Mouse (Mus musculus) kidney, adult 2 months (tissue): ENCODE results near the gene Hoxa4. TPM values are rescaled to one million over a fixed set of nuclear protein-coding genes. Genes with fewer than 3 reads are reported as not detected.

ENCODE experiments used
- DNase-seq: peaks from one replicate; pipeline ENCODE4 v3.0.0; 2021
- H3K27ac ChIP-seq: fragments of 200-500 bp; 2 replicates; pipeline ENCODE4 v1.5.1; 2012; ENCODE audit warnings: low read depth, low read length, control low read depth, inconsistent platforms; ENCODE audit not compliant: insufficient read depth
- H3K27me3 ChIP-seq: fragments of 200-500 bp; replicated peaks from 2 replicates; pipeline ENCODE4 v1.6.1; 2012; ENCODE audit warnings: mild to moderate bottlenecking, moderate library complexity, low read length, inconsistent platforms; ENCODE audit not compliant: control insufficient read depth, insufficient read depth
- H3K36me3 ChIP-seq: fragments of 200-500 bp; 2 replicates; pipeline ENCODE4 v1.6.1; 2012; ENCODE audit warnings: mild to moderate bottlenecking, moderate library complexity, low read length, inconsistent platforms; ENCODE audit not compliant: control insufficient read depth, insufficient read depth
- H3K4me1 ChIP-seq: fragments of 200-500 bp; 2 replicates; pipeline ENCODE4 v1.6.1; 2011; ENCODE audit warnings: low read length; ENCODE audit not compliant: control insufficient read depth, insufficient read depth
- H3K4me3 ChIP-seq: fragments of 200-500 bp; 2 replicates; pipeline ENCODE4 v1.5.1; 2011; ENCODE audit warnings: mild to moderate bottlenecking, low read depth, low read length, control low read depth; ENCODE audit not compliant: insufficient read depth
- CTCF ChIP-seq: fragments of 200-500 bp; conservative IDR thresholded peaks from 2 replicates; pipeline ENCODE4 v1.5.1; 2011; ENCODE audit warnings: low read depth, mild to moderate bottlenecking, control low read depth, low read length, moderate library complexity, mixed read lengths; ENCODE audit not compliant: insufficient read depth, insufficient read length
- POLR2A ChIP-seq: fragments of 200-500 bp; IDR thresholded peaks from one replicate; pipeline ENCODE4 v1.6.1; 2011; ENCODE audit warnings: low read depth, low read length, control low read depth
- WGBS: fragments of 180-500 bp; shearing (Covaris S2); methylation state at CpG from one replicate; pipeline ENCODE4 v1.1.7; 2018; 5-methylcytosine and 5-hydroxymethylcytosine counted together
- polyA plus RNA-seq: library from polyadenylated mRNA; depleted of rRNA; stranded (reverse); fragments of >200 nt; gene quantifications from 2 replicates; pipeline ENCODE4 v1.2.3, GENCODE M21; 2012

The Hoxa4 gene
- polyA plus RNA-seq, 1 experiment, result 2.8 TPM

DNA sequence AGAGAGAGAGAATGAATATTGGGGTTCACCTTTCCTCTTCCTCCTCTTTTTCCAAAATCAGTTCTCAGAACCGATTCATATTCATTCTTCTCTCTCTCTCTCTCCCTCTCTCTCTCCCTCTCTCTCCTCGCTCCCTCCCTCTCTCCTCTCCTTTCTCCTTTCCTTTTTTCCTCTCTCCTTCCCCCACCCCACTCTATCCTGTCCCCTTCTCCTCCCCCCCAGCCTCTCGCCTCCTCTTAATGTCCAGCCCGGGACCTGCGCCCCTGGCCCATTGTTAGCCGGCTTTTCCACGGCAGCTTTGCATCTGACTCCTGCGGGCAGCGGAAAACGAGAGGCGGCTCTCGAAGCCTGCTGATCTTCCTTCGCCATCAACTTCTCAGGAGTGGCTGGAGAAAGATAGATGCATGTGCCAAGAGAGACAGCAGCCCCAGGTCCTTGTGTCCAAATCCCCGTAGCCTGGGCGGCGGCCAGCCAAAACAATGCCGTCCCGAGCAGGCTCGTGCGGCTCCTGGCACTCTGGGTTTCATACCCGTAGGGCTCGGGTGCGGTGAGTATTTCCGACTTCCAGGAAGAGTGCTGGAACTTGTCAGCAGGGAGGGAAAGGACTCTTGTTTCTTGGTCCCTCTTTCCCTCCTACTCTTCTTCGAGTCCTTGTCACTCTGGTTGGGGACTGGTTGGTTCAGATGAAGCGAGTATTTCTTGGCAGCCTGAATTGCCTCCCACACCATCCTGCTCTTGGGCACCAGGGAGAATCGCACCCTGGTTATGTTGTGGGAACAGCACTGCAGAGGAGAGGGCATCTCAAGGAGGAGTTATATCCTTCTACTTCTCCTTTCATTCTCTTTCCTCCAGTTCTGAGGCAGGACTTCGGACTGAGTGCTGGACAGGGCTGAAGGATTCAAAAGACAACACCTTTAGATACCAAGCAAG lies 25.8 kb downstream of the Hoxa4 start:
- no peaks in the 10 kb centered on the region; the same call in 1 of the 2 replicates for H3K36me3 ChIP-seq
- 56% methylated on average over 28 of the region's 28 CpGs for WGBS
- H3K4me1 ChIP-seq, result 0 out of 2 replicates have a peak, but pooled peaks cover 4% of the 10 kb centered on the region
- H3K27ac ChIP-seq, result peak overlapping the region; percentile 24; the same call in 1 of the 2 replicates
- no peak for TF ChIP-seq POLR2A
- TF ChIP-seq CTCF, result no peak
- H3K4me3 ChIP-seq, result peak overlapping the region; percentile 7
- H3K27me3 ChIP-seq, result no peaks in the 10 kb centered on the region
- DNase-seq, result peak; percentile 52

DNA sequence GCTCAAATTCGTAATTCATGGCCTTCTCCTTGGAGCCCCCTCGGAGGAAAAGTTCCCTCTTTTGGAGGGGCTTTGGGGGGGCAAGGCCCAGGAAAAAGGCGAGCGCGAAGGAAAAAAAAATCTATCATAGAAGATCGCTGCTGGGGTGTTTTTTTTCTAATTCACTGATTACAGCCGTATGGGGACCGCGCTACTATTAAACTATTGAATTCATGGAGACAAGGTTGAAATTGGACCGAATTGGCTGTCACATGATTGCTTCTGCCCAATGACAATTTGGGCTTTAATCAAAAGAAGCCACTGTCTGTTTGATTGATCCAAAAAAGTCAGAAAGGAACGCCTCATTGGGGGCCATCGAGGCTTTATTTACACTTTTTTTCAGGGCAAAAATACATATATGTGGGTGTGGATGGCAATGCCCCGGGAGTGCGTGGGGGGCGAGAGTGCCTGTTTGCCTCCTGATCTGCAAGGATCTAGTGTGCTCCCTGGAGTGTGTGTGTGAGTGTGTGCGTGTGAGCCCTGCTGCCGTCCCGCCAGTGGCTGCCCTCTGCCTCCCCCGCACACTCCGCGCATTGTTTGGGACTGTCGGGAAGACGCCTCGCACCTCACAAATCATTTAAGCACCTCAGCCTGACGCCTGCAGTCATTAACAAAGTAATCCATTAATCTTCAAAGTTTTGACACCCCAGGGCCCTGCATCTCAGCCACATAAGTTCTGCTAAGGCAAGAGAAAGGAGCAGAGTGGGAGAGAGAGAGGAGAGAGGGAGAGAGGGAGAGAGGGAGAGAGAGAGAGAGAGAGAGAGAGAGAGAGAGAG lies 26.7 kb downstream of the Hoxa4 start, which contains the start of gene Hoxa2:
Hoxa2 (minus strand) TSS at position 206 of the 815 bp plus-strand sequence.
- no peak for TF ChIP-seq CTCF
- TF ChIP-seq POLR2A, result no peak
- no peaks in the 10 kb centered on the region; the same call in 1 of the 2 replicates for H3K36me3 ChIP-seq
- no peaks in the 10 kb centered on the region for H3K27me3 ChIP-seq
- H3K27ac ChIP-seq, result no peak within 1 kb of the TSS; the same call in 1 of the 2 replicates
- H3K4me3 ChIP-seq, result peak within 1 kb of the TSS; percentile 43
- 26% methylated on average over 25 of the region's 25 CpGs for WGBS
- H3K4me1 ChIP-seq, result peaks cover 7% of the 10 kb centered on the region; the same call in 1 of the 2 replicates
- no peak for DNase-seq

DNA sequence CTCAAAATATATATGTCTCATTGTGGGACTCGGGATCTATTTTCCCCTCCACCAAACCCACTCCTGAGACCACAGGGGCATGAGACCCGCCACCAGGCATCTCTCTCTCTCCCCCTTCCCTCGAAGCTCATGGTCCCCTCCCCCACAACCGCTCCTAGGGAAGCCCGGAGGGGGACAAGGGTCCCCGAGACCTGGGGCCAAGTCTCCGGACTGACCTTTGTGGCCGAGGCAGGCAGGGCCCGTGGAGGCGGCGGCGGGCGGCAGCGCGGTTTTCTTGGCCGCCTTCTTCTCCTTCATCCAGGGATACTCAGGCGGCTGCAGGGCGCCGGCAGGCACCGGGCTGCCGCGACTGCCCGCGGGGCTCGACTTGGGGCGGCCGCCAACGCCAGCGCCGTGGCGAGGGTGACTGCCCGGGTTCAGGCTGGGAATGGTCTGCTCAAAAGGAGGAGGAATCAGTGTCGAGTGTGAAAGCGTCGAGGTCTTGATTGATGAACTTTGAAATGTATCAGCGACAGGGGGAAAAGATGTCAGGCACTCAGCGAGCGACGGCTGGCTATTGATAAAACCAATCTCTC lies 27.4 kb downstream of the Hoxa4 start:
- H3K27ac ChIP-seq, result no peak overlapping the region; the same call in 1 of the 2 replicates
- H3K4me3 ChIP-seq, result peak overlapping the region; percentile 43
- H3K36me3 ChIP-seq, result no peaks in the 10 kb centered on the region; the same call in 1 of the 2 replicates
- WGBS, result 12% methylated on average over 39 of the region's 39 CpGs
- DNase-seq, result no peak
- no peaks in the 10 kb centered on the region for H3K27me3 ChIP-seq
- TF ChIP-seq POLR2A (no peak), CTCF (no peak)
- peaks cover 7% of the 10 kb centered on the region; the same call in 1 of the 2 replicates for H3K4me1 ChIP-seq

DNA sequence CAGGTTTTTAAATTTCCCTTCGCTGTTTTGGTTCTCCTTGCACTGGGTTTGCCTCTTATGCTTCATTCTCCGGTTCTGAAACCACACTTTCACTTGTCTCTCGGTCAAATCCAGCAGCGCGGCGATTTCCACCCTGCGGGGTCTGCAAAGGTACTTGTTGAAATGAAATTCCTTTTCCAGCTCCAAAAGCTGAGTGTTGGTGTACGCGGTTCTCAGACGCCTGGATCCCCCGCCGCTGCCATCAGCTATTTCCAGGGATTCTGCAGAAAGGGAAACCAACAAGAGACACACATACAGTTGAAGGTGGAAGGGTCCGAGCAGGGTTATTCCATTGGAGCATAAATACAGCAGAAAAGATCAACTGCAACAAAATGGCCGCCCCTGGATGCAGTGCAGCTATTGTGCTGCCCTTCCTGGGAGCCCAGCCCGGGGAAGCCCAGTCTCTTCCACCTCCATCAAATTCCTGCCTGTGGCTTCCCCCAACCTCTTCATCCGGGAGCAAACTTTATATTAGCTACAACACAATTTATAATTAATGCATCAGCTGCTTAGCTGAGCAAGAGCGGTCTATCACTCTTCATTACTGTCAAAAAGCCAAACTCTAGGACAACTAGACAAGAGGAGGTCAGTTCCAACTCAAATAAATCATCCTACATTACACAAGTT lies 28.1 kb downstream of the Hoxa4 start:
- no peak for DNase-seq
- 68% methylated on average over 17 of the region's 17 CpGs for WGBS
- TF ChIP-seq POLR2A (no peak), CTCF (no peak)
- no peaks in the 10 kb centered on the region; the same call in 1 of the 2 replicates for H3K36me3 ChIP-seq
- H3K4me1 ChIP-seq, result peaks cover 7% of the 10 kb centered on the region; the same call in 1 of the 2 replicates
- H3K27ac ChIP-seq, result no peak overlapping the region
- H3K4me3 ChIP-seq, result no peak overlapping the region
- H3K27me3 ChIP-seq, result no peaks in the 10 kb centered on the region

DNA sequence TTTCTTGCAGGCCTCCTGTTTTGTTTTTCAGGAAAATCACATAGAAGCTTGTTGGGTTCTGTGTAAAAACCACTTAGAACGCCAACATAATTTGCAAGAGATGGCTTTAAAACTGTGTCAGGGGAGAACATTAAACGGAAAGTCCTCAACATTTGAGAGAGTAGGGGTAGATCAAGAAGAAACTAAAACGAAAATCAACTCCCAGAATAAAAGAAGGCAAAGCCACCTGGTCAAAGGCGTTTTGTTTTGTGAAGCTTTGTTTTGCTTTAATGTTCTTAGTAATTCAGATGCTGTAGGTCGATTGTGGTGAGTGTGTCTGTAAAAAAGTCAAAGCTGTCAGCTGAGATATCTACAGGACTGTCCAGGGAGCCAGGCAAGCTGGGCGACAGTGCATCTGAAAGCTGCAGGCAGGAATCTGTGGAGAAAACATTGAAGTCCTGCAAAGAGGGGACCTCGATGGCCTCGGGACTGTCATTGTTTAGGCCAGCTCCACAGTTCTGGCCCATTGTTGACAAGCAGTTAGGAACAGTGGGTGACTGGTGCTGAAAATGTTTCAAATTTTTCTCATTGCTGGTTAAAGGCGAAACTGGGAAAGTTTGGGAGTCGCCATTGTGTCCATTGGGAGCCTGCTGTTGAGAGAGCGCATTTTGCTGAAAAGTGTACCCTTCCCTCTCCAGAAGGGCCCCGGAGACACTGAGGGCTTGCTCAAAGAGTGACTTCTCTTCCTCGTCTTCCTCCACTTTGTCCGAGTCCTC lies 28.8 kb downstream of the Hoxa4 start:
- TF ChIP-seq CTCF, result no peak
- no peak for TF ChIP-seq POLR2A
- H3K4me3 ChIP-seq, result no peak overlapping the region
- no peaks in the 10 kb centered on the region for H3K27me3 ChIP-seq
- no peak for DNase-seq
- peaks cover 7% of the 10 kb centered on the region; the same call in 1 of the 2 replicates for H3K4me1 ChIP-seq
- no peaks in the 10 kb centered on the region; the same call in 1 of the 2 replicates for H3K36me3 ChIP-seq
- 79% methylated on average over 14 of the region's 14 CpGs for WGBS
- no peak overlapping the region for H3K27ac ChIP-seq

DNA sequence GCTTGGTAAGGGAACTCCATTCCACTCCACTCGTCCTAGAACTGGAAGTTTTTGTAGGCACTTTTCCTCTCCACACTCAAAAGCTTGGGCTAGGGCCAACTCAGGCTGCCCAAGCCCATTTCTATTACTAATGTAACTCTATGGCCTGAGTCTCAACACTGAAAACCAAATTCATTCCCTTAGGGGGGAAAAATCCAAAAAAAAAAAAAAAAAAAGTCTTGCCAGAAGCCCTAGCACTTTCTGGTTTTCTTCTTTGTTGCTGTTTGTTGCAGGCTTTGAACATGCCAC lies 29.5 kb downstream of the Hoxa4 start:
- no peak overlapping the region for H3K27ac ChIP-seq
- no peak overlapping the region for H3K4me3 ChIP-seq
- H3K4me1 ChIP-seq, result peaks cover 7% of the 10 kb centered on the region; the same call in 1 of the 2 replicates
- TF ChIP-seq CTCF (no peak), POLR2A (no peak)
- 39% methylated on average over 1 of the region's 1 CpGs for WGBS
- DNase-seq, result no peak
- no peaks in the 10 kb centered on the region for H3K36me3 ChIP-seq
- H3K27me3 ChIP-seq, result no peaks in the 10 kb centered on the region
